Mouse (Mus musculus) lung, adult 2 months (tissue): ENCODE results near the gene Hcrtr2.

Experiments used
- CTCF ChIP-seq: fragments of 200-500 bp; IDR thresholded peaks from 2 replicates; pipeline ENCODE4 v1.5.1; 2011; ENCODE audit warnings: mild to moderate bottlenecking, low read length, control low read depth; ENCODE audit not compliant: insufficient read depth
- POLR2A ChIP-seq: fragments of 200-500 bp; IDR thresholded peaks from 2 replicates; pipeline ENCODE4 v1.6.1; 2011; ENCODE audit warnings: low read depth, mild to moderate bottlenecking, control low read depth, low read length, borderline replicate concordance; ENCODE audit errors: extremely low read depth

DNA sequence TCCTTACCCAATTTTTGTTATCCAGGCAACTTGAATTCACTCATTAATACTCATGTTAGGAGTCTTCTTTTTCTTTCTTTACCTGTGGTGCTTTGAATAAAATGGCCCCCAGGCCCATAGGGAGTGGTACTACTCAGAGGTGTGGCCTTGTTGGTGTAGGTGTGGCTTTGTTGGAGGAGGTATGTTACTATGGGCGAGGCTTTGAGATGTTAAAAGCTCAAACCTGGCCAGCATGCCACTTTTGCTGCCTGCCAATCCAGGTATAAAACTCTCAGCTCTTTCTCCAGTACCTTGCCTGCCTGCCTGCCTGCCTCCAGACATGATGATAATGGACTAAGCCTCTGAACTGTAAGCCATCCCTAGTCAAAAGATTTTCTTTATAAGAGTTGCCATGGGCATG is 11.4 kb downstream of the Hcrtr2 start:
- TF ChIP-seq CTCF (no peak), POLR2A (no peak)
